Mouse (Mus musculus): ENCODE measurements around the gene Gm43720. TPM values are rescaled to one million over a fixed set of nuclear protein-coding genes. Genes with fewer than 3 reads are reported as not detected.

Gm43720 gene
- polyA plus RNA-seq, 1 experiment from 2014 or later: 0.06 TPM

- H3K9me3 ChIP-seq (ENCODE audit: control insufficient read depth, low read length): no peaks in the 10 kb centered on the region
- 31% methylated on average over 2 of the region's 2 CpGs for WGBS
Observed at GRCm38 (mm10) chr5:138241511-138241910, 38.2 kb downstream of the Gm43720 start.

GRCm38 (mm10) chr5:138234224-138234623, 45.5 kb downstream of the Gm43720 start:
- H3K36me3 ChIP-seq (ENCODE audit: control insufficient read depth, insufficient read depth, low read length): no peaks in the 10 kb centered on the region
- ATAC-seq (ENCODE audit: low FRiP score) (no peak), DNase-seq (ENCODE audit: low spot score) (no peak)
- H3K27ac ChIP-seq (ENCODE audit: low read depth, low read length): no peak overlapping the region
- no peak overlapping the region for H3K4me2 ChIP-seq (replicated peaks; ENCODE audit: low read depth, low read length)
- no peaks in the 10 kb centered on the region for H3K4me1 ChIP-seq (replicated peaks; ENCODE audit: control insufficient read depth, insufficient read depth, low read length)
- no peaks in the 10 kb centered on the region for H3K27me3 ChIP-seq (ENCODE audit: control insufficient read depth, insufficient read depth, low read length)
- H3K4me3 ChIP-seq (ENCODE audit: low read depth, low read length): no peak overlapping the region
- H3K9me3 ChIP-seq (ENCODE audit: control insufficient read depth, low read length): no peaks in the 10 kb centered on the region
- H3K9ac ChIP-seq (ENCODE audit: low read depth, low read length): no peak overlapping the region

More at GRCm38 (mm10) chr5:138241511-138241910, 38.2 kb downstream of the Gm43720 start:
- H3K4me1 ChIP-seq (replicated peaks; ENCODE audit: control insufficient read depth, insufficient read depth, low read length): no peaks in the 10 kb centered on the region
- ATAC-seq (ENCODE audit: low FRiP score): no peak
- H3K36me3 ChIP-seq (ENCODE audit: control insufficient read depth, insufficient read depth, low read length): no peaks in the 10 kb centered on the region
- H3K4me3 ChIP-seq (ENCODE audit: low read depth, low read length): no peak overlapping the region
- H3K9ac ChIP-seq (ENCODE audit: low read depth, low read length): no peak overlapping the region
- no peak overlapping the region for H3K27ac ChIP-seq (ENCODE audit: low read depth, low read length)
- no peaks in the 10 kb centered on the region for H3K27me3 ChIP-seq (ENCODE audit: control insufficient read depth, insufficient read depth, low read length)
- no peak overlapping the region for H3K4me2 ChIP-seq (replicated peaks; ENCODE audit: low read depth, low read length)
- DNase-seq (ENCODE audit: low spot score): no peak

GRCm38 (mm10) chr5:138233778-138234177, 46.0 kb downstream of the Gm43720 start:
- Histone ChIP-seq H3K9ac (ENCODE audit: low read depth, low read length) (no peak overlapping the region), H3K4me2 (replicated peaks; ENCODE audit: low read depth, low read length) (no peak overlapping the region), H3K27ac (ENCODE audit: low read depth, low read length) (no peak overlapping the region), H3K4me1 (replicated peaks; ENCODE audit: control insufficient read depth, insufficient read depth, low read length) (no peaks in the 10 kb centered on the region), H3K27me3 (ENCODE audit: control insufficient read depth, insufficient read depth, low read length) (no peaks in the 10 kb centered on the region), H3K36me3 (ENCODE audit: control insufficient read depth, insufficient read depth, low read length) (no peaks in the 10 kb centered on the region), H3K4me3 (ENCODE audit: low read depth, low read length) (no peak overlapping the region), H3K9me3 (ENCODE audit: control insufficient read depth, low read length) (no peaks in the 10 kb centered on the region)
- ATAC-seq (ENCODE audit: low FRiP score) (no peak), DNase-seq (ENCODE audit: low spot score) (no peak)
- WGBS: 85% methylated on average over 2 of the region's 2 CpGs

GRCm38 (mm10) chr5:138229511-138229910, 50.2 kb downstream of the Gm43720 start:
- no peaks in the 10 kb centered on the region for H3K9me3 ChIP-seq (ENCODE audit: control insufficient read depth, low read length)
- no peak overlapping the region for H3K4me3 ChIP-seq (ENCODE audit: low read depth, low read length)
- no peaks in the 10 kb centered on the region for H3K36me3 ChIP-seq (ENCODE audit: control insufficient read depth, insufficient read depth, low read length)
- ATAC-seq (ENCODE audit: low FRiP score): no peak
- 89% methylated on average over 3 of the region's 3 CpGs for WGBS
- no peaks in the 10 kb centered on the region for H3K27me3 ChIP-seq (ENCODE audit: control insufficient read depth, insufficient read depth, low read length)
- H3K4me2 ChIP-seq (replicated peaks; ENCODE audit: low read depth, low read length): no peak overlapping the region
- H3K4me1 ChIP-seq (replicated peaks; ENCODE audit: control insufficient read depth, insufficient read depth, low read length): no peaks in the 10 kb centered on the region
- DNase-seq (ENCODE audit: low spot score): no peak
- no peak overlapping the region for H3K27ac ChIP-seq (ENCODE audit: low read depth, low read length)
- no peak overlapping the region for H3K9ac ChIP-seq (ENCODE audit: low read depth, low read length)

- ATAC-seq (ENCODE audit: low FRiP score): no peak
- H3K4me1 ChIP-seq (replicated peaks; ENCODE audit: control insufficient read depth, insufficient read depth, low read length): no peaks in the 10 kb centered on the region
- H3K27me3 ChIP-seq (ENCODE audit: control insufficient read depth, insufficient read depth, low read length): no peaks in the 10 kb centered on the region
Observed at GRCm38 (mm10) chr5:138228026-138228425, 51.7 kb downstream of the Gm43720 start.

GRCm38 (mm10) chr5:138227367-138227766, 52.4 kb downstream of the Gm43720 start:
- Histone ChIP-seq H3K36me3 (ENCODE audit: control insufficient read depth, insufficient read depth, low read length) (no peaks in the 10 kb centered on the region), H3K9me3 (ENCODE audit: control insufficient read depth, low read length) (no peaks in the 10 kb centered on the region), H3K4me3 (ENCODE audit: low read depth, low read length) (no peak overlapping the region), H3K27me3 (ENCODE audit: control insufficient read depth, insufficient read depth, low read length) (no peaks in the 10 kb centered on the region), H3K27ac (ENCODE audit: low read depth, low read length) (no peak overlapping the region), H3K9ac (ENCODE audit: low read depth, low read length) (no peak overlapping the region), H3K4me2 (replicated peaks; ENCODE audit: low read depth, low read length) (no peak overlapping the region), H3K4me1 (replicated peaks; ENCODE audit: control insufficient read depth, insufficient read depth, low read length) (no peaks in the 10 kb centered on the region)
- ATAC-seq (ENCODE audit: low FRiP score) (no peak), DNase-seq (ENCODE audit: low spot score) (no peak)
- 65% methylated on average over 2 of the region's 2 CpGs for WGBS

More at GRCm38 (mm10) chr5:138228026-138228425, 51.7 kb downstream of the Gm43720 start:
- H3K36me3 ChIP-seq (ENCODE audit: control insufficient read depth, insufficient read depth, low read length): no peaks in the 10 kb centered on the region
- no peak overlapping the region for H3K4me3 ChIP-seq (ENCODE audit: low read depth, low read length)
- no peak overlapping the region for H3K9ac ChIP-seq (ENCODE audit: low read depth, low read length)
- H3K27ac ChIP-seq (ENCODE audit: low read depth, low read length): no peak overlapping the region
- 57% methylated on average over 3 of the region's 3 CpGs for WGBS
- DNase-seq (ENCODE audit: low spot score): peak; percentile 33
- H3K4me2 ChIP-seq (replicated peaks; ENCODE audit: low read depth, low read length): no peak overlapping the region
- no peaks in the 10 kb centered on the region for H3K9me3 ChIP-seq (ENCODE audit: control insufficient read depth, low read length)

GRCm38 (mm10) chr5:138226491-138226890, 53.3 kb downstream of the Gm43720 start:
- Histone ChIP-seq H3K4me1 (replicated peaks; ENCODE audit: control insufficient read depth, insufficient read depth, low read length) (no peaks in the 10 kb centered on the region), H3K9me3 (ENCODE audit: control insufficient read depth, low read length) (no peaks in the 10 kb centered on the region), H3K36me3 (ENCODE audit: control insufficient read depth, insufficient read depth, low read length) (no peaks in the 10 kb centered on the region), H3K27me3 (ENCODE audit: control insufficient read depth, insufficient read depth, low read length) (no peaks in the 10 kb centered on the region), H3K9ac (ENCODE audit: low read depth, low read length) (no peak overlapping the region), H3K4me3 (ENCODE audit: low read depth, low read length) (no peak overlapping the region), H3K27ac (ENCODE audit: low read depth, low read length) (no peak overlapping the region), H3K4me2 (replicated peaks; ENCODE audit: low read depth, low read length) (no peak overlapping the region)
- no peak for ATAC-seq (ENCODE audit: low FRiP score)
- DNase-seq (ENCODE audit: low spot score): no peak
- WGBS: 77% methylated on average over 4 of the region's 4 CpGs

GRCm38 (mm10) chr5:138225700-138226099, 54.1 kb downstream of the Gm43720 start, which contains the start of gene Nxpe5:
TSS of gene Nxpe5 (plus strand) at chr5:138225898.
- Histone ChIP-seq H3K4me3 (ENCODE audit: low read depth, low read length) (no peak within 1 kb of the TSS), H3K4me2 (replicated peaks; ENCODE audit: low read depth, low read length) (no peak within 1 kb of the TSS), H3K9me3 (ENCODE audit: control insufficient read depth, low read length) (no peaks in the 10 kb centered on the region), H3K27ac (ENCODE audit: low read depth, low read length) (no peak within 1 kb of the TSS), H3K36me3 (ENCODE audit: control insufficient read depth, insufficient read depth, low read length) (no peaks in the 10 kb centered on the region), H3K27me3 (ENCODE audit: control insufficient read depth, insufficient read depth, low read length) (no peaks in the 10 kb centered on the region), H3K4me1 (replicated peaks; ENCODE audit: control insufficient read depth, insufficient read depth, low read length) (no peaks in the 10 kb centered on the region), H3K9ac (ENCODE audit: low read depth, low read length) (no peak within 1 kb of the TSS)
- DNase-seq (ENCODE audit: low spot score): no peak
- WGBS: 55% methylated on average over 2 of the region's 2 CpGs
- ATAC-seq (ENCODE audit: low FRiP score): no peak

GRCm38 (mm10) chr5:138223287-138223686, 56.5 kb downstream of the Gm43720 start:
- H3K4me1 ChIP-seq (replicated peaks; ENCODE audit: control insufficient read depth, insufficient read depth, low read length): no peaks in the 10 kb centered on the region
- no peaks in the 10 kb centered on the region for H3K9me3 ChIP-seq (ENCODE audit: control insufficient read depth, low read length)
- no peak overlapping the region for H3K27ac ChIP-seq (ENCODE audit: low read depth, low read length)
- H3K4me3 ChIP-seq (ENCODE audit: low read depth, low read length): no peak overlapping the region
- H3K9ac ChIP-seq (ENCODE audit: low read depth, low read length): no peak overlapping the region
- no peak for ATAC-seq (ENCODE audit: low FRiP score)
- H3K36me3 ChIP-seq (ENCODE audit: control insufficient read depth, insufficient read depth, low read length): no peaks in the 10 kb centered on the region
- WGBS: 75% methylated on average over 3 of the region's 3 CpGs
- DNase-seq (ENCODE audit: low spot score): no peak
- H3K4me2 ChIP-seq (replicated peaks; ENCODE audit: low read depth, low read length): no peak overlapping the region
- H3K27me3 ChIP-seq (ENCODE audit: control insufficient read depth, insufficient read depth, low read length): no peaks in the 10 kb centered on the region

All from hindbrain, embryonic 11.5 days (tissue).